Mouse (Mus musculus) thymus, adult 2 months (tissue): ENCODE measurements around the gene Olfml1. TPM values are rescaled to one million over a fixed set of nuclear protein-coding genes. Genes with fewer than 3 reads are reported as not detected.

Experiments used
- DNase-seq: peaks from one replicate; pipeline ENCODE4 v3.0.0; 2021
- H3K27ac ChIP-seq: fragments of 200-500 bp; 2 replicates; pipeline ENCODE4 v1.5.1; 2012; ENCODE audit warnings: low read length, control low read depth; ENCODE audit not compliant: control insufficient read depth, insufficient read depth
- H3K27me3 ChIP-seq: fragments of 200-500 bp; 2 replicates; pipeline ENCODE4 v1.6.1; 2012; ENCODE audit warnings: mild to moderate bottlenecking, low read length, moderate library complexity, mixed read lengths; ENCODE audit not compliant: control insufficient read depth, insufficient read depth
- H3K36me3 ChIP-seq: fragments of 200-500 bp; 2 replicates; pipeline ENCODE4 v1.6.1; 2012; ENCODE audit warnings: mild to moderate bottlenecking, low read length, moderate library complexity; ENCODE audit not compliant: control insufficient read depth, insufficient read depth
- H3K4me1 ChIP-seq: fragments of 200-500 bp; replicated peaks from 2 replicates; pipeline ENCODE4 v1.6.1; 2012; ENCODE audit warnings: low read length; ENCODE audit not compliant: control insufficient read depth, insufficient read depth
- H3K4me3 ChIP-seq: fragments of 200-500 bp; 2 replicates; pipeline ENCODE4 v1.5.1; 2012; ENCODE audit warnings: mild to moderate bottlenecking, low read length, control low read depth, moderate library complexity; ENCODE audit not compliant: control insufficient read depth, insufficient read depth
- CTCF ChIP-seq: fragments of 200-500 bp; IDR thresholded peaks from 2 replicates; pipeline ENCODE4 v1.5.1; 2012; ENCODE audit warnings: mild to moderate bottlenecking, control low read depth, low read length, moderate library complexity, borderline replicate concordance; ENCODE audit not compliant: control insufficient read depth, poor library complexity, insufficient read depth; ENCODE audit errors: extremely low read depth
- POLR2A ChIP-seq: fragments of 200-500 bp; IDR thresholded peaks from 2 replicates; pipeline ENCODE4 v1.6.1; 2012; ENCODE audit warnings: mild to moderate bottlenecking, low read length, control low read depth, moderate library complexity; ENCODE audit not compliant: control insufficient read depth, poor library complexity, insufficient read depth; ENCODE audit errors: extremely low read depth
- WGBS: fragments of 180-500 bp; shearing (Covaris S2); methylation state at CpG from one replicate; pipeline ENCODE4 v1.1.7; 2018; 5-methylcytosine and 5-hydroxymethylcytosine counted together
- polyA plus RNA-seq: library from polyadenylated mRNA; depleted of rRNA; stranded (reverse); fragments of >200 nt; gene quantifications from 2 replicates; pipeline ENCODE4 v1.2.3, GENCODE M21; 2012; rRNA removed

Gene Olfml1
- polyA plus RNA-seq, 1 experiment = 4.2 TPM

DNA sequence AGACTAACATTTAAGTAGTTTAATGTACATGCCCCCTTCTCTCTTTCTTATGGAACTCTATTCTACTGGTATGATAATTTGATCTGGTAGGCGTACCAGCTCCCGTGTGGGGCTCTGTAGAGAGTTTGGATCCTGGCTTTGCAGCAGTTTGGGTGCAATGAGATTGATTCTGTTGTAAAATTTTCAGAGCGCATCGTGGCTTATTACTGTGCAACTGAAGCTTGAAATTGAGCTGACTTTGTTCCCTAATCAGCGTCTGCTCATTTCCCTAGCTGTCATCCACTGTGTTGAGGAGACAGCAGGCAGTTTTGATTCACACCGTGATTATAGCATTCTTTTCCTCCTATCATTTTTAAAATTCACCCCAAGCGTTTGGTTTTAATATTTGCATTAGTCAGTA lies 70.2 kb downstream of the Olfml1 start:
- TF ChIP-seq CTCF (no peak), POLR2A (no peak)
- DNase-seq = no peak
- Histone ChIP-seq H3K27me3 (no peaks in the 10 kb centered on the region), H3K27ac (no peak overlapping the region), H3K36me3 (no peaks in the 10 kb centered on the region), H3K4me1 (no peaks in the 10 kb centered on the region), H3K4me3 (no peak overlapping the region)
- WGBS = 91% methylated on average over 7 of the region's 7 CpGs

GRCm38 (mm10) chr7:107638026-107638425 lies 70.8 kb downstream of the Olfml1 start:
- Histone ChIP-seq H3K4me3 (no peak overlapping the region), H3K27me3 (no peaks in the 10 kb centered on the region), H3K4me1 (no peaks in the 10 kb centered on the region), H3K27ac (no peak overlapping the region), H3K36me3 (no peaks in the 10 kb centered on the region)
- 96% methylated on average over 5 of the region's 5 CpGs for WGBS
- TF ChIP-seq POLR2A = no peak
- no peak for TF ChIP-seq CTCF
- DNase-seq = no peak

Other genes starting within 250 kb of the Olfml1 start
- gene Syt9, start 196.7 kb upstream of the Olfml1 start, polyA plus RNA-seq = 0.07 TPM in 1 of 2 replicates, not detected in the other
- gene Ppfibp2, start 27.8 kb downstream of the Olfml1 start, polyA plus RNA-seq = 3.9 and 5.6 TPM in 2 replicates
- gene 5330417H12Rik, start 57.7 kb downstream of the Olfml1 start, polyA plus RNA-seq = not detected in 2 replicates
- gene Cyb5r2, start 190.6 kb downstream of the Olfml1 start, polyA plus RNA-seq = 0.13 and 0.32 TPM in 2 replicates
- gene Ovch2, start 233.8 kb downstream of the Olfml1 start, polyA plus RNA-seq = not detected in 2 replicates
- not detected in 2 replicates for gene Olfr467, start 244.8 kb downstream of the Olfml1 start, polyA plus RNA-seq